Mouse (Mus musculus) gastrocnemius, adult 8-10 months (tissue): ENCODE data around the gene Mtmr1. TPM values are rescaled to one million over a fixed set of nuclear protein-coding genes. Genes with fewer than 3 reads are reported as not detected.
A peak's percentile ranks its signal among the peaks of the same experiment; 100 is the strongest.
"Not testable (repeated sequence)": the region's sequence is repeated elsewhere in the genome, so short reads cannot be mapped to it uniquely, and the experiment has no call there.

Experiments
- DNase-seq, 2 experiments: peaks; one replicate each; pipeline ENCODE4 v3.0.0; 2022; ENCODE audit warnings: low spot score in 2 of 2
- total RNA-seq, 4 experiments: library from RNA; stranded (reverse); gene quantifications; 2 replicates each; pipeline ENCODE4 v1.2.4; 2022

Gene Mtmr1
- total RNA-seq: 10 to 100 TPM; 36.7 to 44.8 (median 40.1) TPM

GRCm38 (mm10) chrX:71364554-71364991 lies at the start of gene Mtmr1:
Mtmr1 (plus strand) TSS chrX:71364760.
- DNase-seq: peak; percentile 59 to 76

DNA sequence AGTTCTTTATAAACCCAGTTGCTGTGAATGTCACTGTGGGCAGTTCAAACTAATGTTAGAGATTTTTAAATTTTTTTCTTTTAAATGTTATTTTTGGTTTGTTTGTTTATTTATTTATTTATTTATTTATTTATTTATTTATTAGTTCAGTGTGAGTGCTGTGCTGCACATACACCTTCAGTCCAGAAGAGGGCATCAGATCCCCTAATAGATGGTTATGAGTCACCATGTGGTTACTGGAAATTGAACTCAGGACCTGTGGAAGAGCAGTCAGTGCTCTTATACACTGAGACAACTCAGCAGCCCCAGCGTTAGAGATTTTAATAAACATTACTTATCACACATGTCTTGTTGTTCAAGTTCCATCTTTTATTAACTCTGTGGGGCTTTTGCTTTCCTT lies 12.5 kb upstream of the Mtmr1 start:
- no peak for DNase-seq

DNA sequence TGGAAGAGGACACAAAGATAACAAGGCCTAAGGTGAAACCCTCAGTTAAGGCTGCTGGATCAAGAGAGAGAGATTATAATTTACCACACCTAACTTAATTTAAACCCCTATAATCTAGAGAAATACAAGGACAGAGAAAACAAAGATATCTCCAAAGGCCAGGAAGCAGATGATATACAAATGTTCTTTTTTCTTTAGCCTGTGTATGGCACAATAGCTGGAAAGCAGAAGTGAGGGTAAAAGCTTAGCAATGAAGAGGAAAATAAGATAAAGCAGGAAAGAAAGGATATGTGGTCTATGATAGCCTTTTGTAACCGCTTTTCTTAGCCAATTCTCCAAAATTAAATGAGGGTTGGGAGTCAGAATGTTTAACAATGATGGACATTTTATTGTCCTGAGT lies 9.2 kb upstream of the Mtmr1 start:
- DNase-seq: no peak

DNA sequence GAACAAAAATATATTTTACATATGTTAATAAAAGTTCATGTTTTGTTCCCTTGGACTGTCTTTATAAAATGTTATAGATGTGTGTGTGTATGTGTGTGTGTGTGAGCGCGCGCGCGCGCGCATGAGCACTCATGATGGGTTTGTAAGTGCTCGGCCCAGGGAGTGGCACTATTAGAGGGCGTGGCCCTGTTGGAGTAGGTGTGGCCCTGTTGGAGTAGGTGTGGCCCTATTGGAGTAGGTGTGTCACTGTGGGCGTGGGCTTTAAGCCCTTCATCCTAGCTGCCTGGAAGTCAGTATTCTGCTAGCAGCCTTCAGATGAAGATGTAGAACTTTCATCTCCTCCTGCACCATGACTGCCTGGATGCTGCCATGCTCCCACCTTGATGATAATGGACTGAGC lies 2.8 kb upstream of the Mtmr1 start:
- not testable (repeated sequence) for DNase-seq

- DNase-seq: no peak
These were observed 498 bp upstream of the Mtmr1 start for GRCm38 (mm10) chrX:71364062-71364461.

- DNase-seq: peak in 1 of 2 experiments; percentile 3
These were observed 451 bp downstream of the Mtmr1 start for GRCm38 (mm10) chrX:71365011-71365410.

GRCm38 (mm10) chrX:71365510-71365909 lies 950 bp downstream of the Mtmr1 start:
- DNase-seq: no peak

GRCm38 (mm10) chrX:71366973-71367372 lies 2.4 kb downstream of the Mtmr1 start:
- DNase-seq: no peak

- no peak for DNase-seq
These were observed 12.2 kb downstream of the Mtmr1 start for GRCm38 (mm10) chrX:71376781-71377180.

- DNase-seq: no peak
These were observed 13.9 kb downstream of the Mtmr1 start for GRCm38 (mm10) chrX:71378435-71378834.

- no peak for DNase-seq
These were observed 17.0 kb downstream of the Mtmr1 start for GRCm38 (mm10) chrX:71381571-71381970.

GRCm38 (mm10) chrX:71396326-71396725 lies 31.8 kb downstream of the Mtmr1 start:
- DNase-seq: no peak

GRCm38 (mm10) chrX:71406290-71406689 lies 41.7 kb downstream of the Mtmr1 start:
- no peak for DNase-seq

- DNase-seq: no peak
These were observed 43.8 kb downstream of the Mtmr1 start for GRCm38 (mm10) chrX:71408386-71408785.

GRCm38 (mm10) chrX:71412776-71413175 lies 48.2 kb downstream of the Mtmr1 start:
- no peak for DNase-seq

DNA sequence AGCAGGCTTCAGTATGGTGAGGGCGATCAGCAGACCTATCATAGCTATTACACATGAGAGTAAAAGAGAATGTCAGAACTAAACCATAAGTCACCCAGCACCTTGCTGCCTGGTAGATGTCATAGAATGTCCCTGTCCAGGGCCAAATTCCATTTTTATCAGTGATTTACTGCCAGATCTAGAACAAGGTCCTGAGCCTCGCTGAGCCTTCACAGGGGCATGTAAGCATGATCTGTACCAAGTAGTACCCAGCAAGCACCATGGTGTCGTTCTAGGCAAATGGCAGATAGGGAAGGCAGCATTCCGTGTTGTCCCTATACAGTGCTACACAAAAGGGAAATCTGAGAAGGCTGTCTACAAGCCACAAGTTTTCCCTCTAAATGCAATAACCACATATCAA lies 49.1 kb downstream of the Mtmr1 start:
- no peak for DNase-seq

- no peak for DNase-seq
These were observed 60.3 kb downstream of the Mtmr1 start for GRCm38 (mm10) chrX:71424852-71425251.

DNA sequence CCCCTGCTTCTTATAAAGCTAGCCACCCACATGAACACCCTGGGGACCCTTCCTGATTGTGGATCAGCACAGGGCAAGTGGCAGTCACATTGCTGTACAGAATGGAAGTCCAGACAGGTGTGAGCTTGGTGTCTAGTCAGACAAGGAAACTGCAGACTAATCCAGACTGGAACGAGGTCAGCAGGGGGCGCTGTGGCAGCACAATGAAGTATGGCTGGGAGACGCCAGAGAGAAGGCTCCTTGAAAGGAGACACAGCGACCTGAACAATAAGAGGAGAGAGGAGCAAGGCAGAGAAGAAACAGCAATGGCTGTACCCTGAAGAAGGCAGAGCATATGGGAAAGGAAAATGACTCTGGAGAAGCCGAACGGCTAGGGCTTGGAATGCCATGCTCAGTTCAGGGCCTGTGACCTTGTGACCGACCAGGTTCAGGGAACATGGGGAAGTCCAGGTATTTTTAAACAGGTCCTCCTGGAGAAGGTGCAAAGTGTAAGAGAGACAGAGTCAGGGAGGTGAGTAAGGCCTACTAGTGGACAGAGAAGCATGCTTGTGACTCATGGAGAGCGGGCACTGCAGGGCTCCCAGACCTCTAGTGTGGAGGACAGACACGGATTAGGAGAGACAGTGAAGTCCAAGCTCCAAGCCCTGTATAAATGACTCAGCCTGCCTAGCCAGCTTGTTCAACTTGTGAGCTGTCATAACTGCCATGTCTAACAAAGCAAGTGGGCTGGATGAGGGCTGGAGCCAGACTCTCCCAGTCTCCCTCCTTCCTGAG lies 61.4 kb downstream of the Mtmr1 start:
- DNase-seq: peak; percentile 47 to 58

DNA sequence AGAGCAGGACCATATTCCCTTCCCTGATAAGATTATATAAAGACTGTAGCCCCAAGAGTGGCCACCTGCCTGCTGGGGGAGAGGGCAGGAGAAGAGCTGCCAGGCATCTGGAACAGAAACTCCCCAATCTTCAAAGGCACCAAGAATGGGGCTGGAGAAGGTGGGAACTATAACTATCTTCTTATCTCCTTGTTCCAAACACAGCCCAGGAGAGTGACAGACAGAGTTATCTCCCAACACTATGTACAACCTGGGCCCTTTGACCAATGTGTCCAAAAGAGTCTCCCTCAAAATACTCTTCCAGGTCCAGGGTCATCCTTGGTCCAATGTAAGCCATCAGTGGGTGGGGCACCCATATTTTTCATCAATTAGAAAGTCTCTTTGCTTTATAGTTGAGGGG lies 62.9 kb downstream of the Mtmr1 start:
- no peak for DNase-seq

DNA sequence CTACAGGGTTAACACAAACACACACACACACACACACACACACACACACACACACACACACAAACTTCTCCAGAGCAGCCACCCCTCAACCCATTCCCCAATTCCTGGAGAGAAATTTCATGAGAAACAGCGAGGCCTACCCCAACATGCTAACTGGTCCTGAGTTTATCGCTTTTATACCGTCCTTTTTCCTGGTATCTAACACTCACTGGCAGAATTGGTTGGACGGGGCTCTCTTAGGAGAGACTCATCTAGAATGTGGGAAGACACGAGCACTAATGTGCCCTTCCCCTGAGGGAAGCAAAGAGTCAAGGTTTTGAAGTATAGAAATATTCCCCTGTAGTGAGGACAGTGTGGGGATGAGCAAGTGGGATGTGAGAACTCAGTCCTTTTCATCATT lies 66.3 kb downstream of the Mtmr1 start:
- no peak for DNase-seq

GRCm38 (mm10) chrX:71434448-71434847 lies 69.9 kb downstream of the Mtmr1 start:
- no peak for DNase-seq

- no peak for DNase-seq
These were observed 70.3 kb downstream of the Mtmr1 start for GRCm38 (mm10) chrX:71434860-71435259.

DNA sequence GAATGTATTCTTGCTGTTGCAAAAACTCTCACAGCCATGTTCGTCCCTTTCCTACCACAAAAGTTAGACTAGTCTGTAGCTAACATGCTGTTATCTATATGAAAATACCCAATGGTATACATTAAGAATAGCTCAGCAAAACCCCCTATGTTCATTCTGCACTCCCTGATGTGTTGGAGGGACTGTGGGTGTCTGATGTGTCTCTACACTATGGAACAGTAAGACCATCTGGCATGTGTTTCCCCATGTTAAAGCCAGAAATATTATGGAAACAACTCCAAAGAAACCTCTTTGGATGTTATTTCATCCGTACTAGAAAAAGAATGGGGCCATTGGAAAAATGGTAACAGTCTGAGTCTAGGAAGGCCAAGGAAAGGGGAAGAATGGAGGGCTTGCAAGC lies 71.0 kb downstream of the Mtmr1 start:
- no peak for DNase-seq
